Mouse (Mus musculus): ENCODE results near the gene Cwc27. TPM values are rescaled to one million over a fixed set of nuclear protein-coding genes. Genes with fewer than 3 reads are reported as not detected.
A peak's percentile ranks its signal among the peaks of the same experiment; 100 is the strongest.

Gene Cwc27
- polyA plus RNA-seq, 1 experiment from 2014 or later, result 26.2 TPM

DNA sequence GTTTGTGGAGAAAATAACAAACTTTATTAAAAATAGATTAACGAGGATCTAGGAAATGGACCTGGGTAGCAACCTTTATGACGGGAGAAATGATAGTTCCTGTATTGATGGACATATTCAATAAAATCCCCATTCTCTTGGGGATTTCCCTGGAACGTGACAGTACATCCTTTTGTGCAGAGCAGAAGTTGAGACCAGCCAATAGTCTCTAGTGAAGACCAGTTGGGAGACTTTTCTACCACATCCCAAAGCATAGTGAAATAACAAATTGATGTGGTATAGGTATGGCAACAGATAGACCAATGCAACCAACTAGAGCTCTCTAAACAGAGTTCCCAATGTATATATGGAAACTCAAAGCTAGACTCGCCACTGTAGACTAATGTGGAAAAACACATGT lies 220.7 kb downstream of the Cwc27 start:
- WGBS, result 83% methylated on average over 4 of the region's 4 CpGs
- no peak for ATAC-seq (ENCODE audit: borderline replicate concordance, extremely low read depth, low FRiP score, low TSS enrichment)
- no peaks in the 10 kb centered on the region for H3K9me3 ChIP-seq
- H3K27ac ChIP-seq, result no peak overlapping the region
- H3K4me2 ChIP-seq, result no peak overlapping the region
- H3K27me3 ChIP-seq, result no peaks in the 10 kb centered on the region
- no peak overlapping the region for H3K4me3 ChIP-seq
- H3K4me1 ChIP-seq, result no peaks in the 10 kb centered on the region
- no peaks in the 10 kb centered on the region for H3K36me3 ChIP-seq
- no peak overlapping the region for H3K9ac ChIP-seq

DNA sequence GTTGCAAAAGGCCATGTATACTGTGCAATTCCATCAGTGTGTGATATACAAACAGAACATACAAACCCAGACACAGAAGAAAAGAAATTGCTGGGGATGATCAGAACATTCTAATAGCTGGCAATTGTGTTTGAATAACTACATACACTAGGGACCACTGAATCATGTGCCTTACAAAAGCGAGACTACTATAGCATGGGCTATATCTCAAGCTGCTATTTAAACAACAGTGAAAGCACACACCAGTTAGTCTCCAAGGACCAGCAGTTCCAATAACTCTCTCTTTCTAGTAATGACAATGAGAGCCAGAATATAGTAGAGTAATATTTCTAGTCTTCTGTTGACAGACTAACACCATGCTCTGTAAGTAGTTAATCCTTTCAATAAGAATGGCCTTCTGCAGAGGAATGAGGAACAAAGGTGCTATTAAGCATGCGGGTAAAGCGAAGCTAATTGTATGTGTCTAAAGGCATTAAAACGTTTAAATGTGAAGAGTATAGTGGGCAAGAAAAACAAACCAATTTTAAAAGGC lies 222.1 kb downstream of the Cwc27 start:
- Histone ChIP-seq H3K4me2 (no peak overlapping the region), H3K27me3 (no peaks in the 10 kb centered on the region), H3K4me3 (no peak overlapping the region), H3K9ac (no peak overlapping the region), H3K36me3 (no peaks in the 10 kb centered on the region), H3K9me3 (no peaks in the 10 kb centered on the region), H3K4me1 (peaks cover 6% of the 10 kb centered on the region), H3K27ac (no peak overlapping the region)
- WGBS, result 79% methylated on average over 4 of the region's 4 CpGs
- no peak for ATAC-seq (ENCODE audit: borderline replicate concordance, extremely low read depth, low FRiP score, low TSS enrichment)

DNA sequence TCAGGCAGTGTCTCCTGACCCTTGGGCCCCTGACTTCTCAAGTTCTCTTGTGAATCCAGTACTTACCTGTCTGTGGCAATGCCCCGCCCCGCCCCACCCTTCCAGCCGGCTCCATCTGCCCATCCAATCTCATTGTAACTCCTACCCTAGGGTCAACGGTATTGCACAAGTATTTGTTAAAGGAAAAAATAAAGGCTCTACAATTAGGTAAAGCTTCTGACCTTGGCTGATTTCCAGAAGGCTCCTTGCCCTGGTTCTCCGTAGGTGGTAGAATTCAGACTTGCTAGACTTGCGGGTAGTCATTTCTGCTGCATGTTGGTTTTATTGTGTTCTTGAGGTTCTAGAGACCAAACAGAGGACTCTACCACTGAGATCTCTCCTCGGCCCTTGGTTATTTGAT lies 226.0 kb downstream of the Cwc27 start:
- WGBS, result 74% methylated on average over 7 of the region's 7 CpGs
- Histone ChIP-seq H3K4me3 (no peak overlapping the region), H3K4me2 (no peak overlapping the region), H3K27me3 (no peaks in the 10 kb centered on the region), H3K9me3 (no peaks in the 10 kb centered on the region), H3K9ac (no peak overlapping the region), H3K4me1 (peaks cover 7% of the 10 kb centered on the region), H3K36me3 (no peaks in the 10 kb centered on the region), H3K27ac (0 out of 2 replicates have a peak overlapping the region, but pooled peaks have one; percentile 47)
- ATAC-seq (ENCODE audit: borderline replicate concordance, extremely low read depth, low FRiP score, low TSS enrichment), result no peak; the same call in 1 of the 2 replicates

DNA sequence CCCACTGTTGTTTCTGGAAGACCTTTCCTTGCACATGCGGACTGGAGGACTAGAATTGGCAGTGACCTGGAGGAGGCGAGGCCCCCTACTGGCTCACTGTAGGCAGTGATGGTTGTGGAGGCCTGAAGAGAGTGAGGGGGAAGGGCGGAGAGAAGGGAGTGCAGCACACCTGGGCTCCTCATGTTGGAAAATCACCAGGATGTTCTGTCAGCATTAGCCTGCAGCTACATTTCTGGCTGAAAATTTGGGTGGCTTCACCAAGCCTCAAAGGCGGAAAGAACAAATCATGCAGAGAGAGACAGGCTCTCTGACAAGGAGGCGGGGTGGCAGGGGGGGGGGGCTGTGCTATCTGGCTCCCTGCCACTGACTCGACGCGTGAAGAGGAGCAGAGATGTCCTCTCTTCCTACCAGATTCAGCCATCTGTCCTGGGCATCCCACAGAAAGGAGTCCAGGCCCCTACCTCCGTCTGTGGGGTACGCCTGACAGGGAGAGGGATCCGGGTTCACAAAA lies 226.8 kb downstream of the Cwc27 start:
- Histone ChIP-seq H3K27me3 (no peaks in the 10 kb centered on the region), H3K9ac (no peak overlapping the region; the same call in 1 of the 2 replicates), H3K36me3 (no peaks in the 10 kb centered on the region), H3K27ac (peak overlapping the region; percentile 47; the same call in 1 of the 2 replicates), H3K4me3 (no peak overlapping the region), H3K4me1 (peaks cover 7% of the 10 kb centered on the region), H3K9me3 (no peaks in the 10 kb centered on the region), H3K4me2 (peak overlapping the region; percentile 35)
- peak; percentile 68; the same call in 1 of the 2 replicates for ATAC-seq (ENCODE audit: borderline replicate concordance, extremely low read depth, low FRiP score, low TSS enrichment)
- 40% methylated on average over 11 of the region's 11 CpGs for WGBS

DNA sequence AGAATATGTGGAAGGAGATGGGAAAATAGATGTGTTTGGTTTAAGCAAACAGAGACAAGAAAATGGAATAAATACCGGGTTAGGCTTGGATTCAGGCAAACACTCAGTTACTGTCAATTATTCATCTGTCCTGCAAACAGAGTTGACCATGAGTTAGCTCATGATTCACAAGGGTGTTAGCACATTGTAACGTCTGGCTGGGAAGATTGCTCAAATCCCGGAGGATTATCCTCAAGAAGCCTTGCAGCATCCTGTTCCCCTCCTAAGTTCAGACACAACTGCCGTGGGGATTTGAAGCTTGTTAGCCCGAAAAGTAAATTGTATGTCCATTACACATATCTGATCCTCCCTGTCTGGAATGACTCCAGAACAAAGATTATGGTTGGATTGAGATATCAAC lies 228.6 kb downstream of the Cwc27 start:
- Histone ChIP-seq H3K27ac (no peak overlapping the region), H3K9ac (no peak overlapping the region), H3K4me1 (peaks cover 7% of the 10 kb centered on the region), H3K9me3 (no peaks in the 10 kb centered on the region), H3K4me3 (no peak overlapping the region), H3K4me2 (no peak overlapping the region), H3K36me3 (no peaks in the 10 kb centered on the region), H3K27me3 (no peaks in the 10 kb centered on the region)
- no peak for ATAC-seq (ENCODE audit: borderline replicate concordance, extremely low read depth, low FRiP score, low TSS enrichment)
- 43% methylated on average over 5 of the region's 5 CpGs for WGBS

Other genes with a start within 250 kb of the Cwc27 start
- 21.9 and 23.0 TPM in 2 replicates for gene Srek1ip1, start 24.7 kb downstream of the Cwc27 start, polyA plus RNA-seq (2015; fragmentation: Nextera tagmentation; extraction: Ambion mirVana)
- gene Shisal2b, start 46.8 kb upstream of the Cwc27 start, polyA plus RNA-seq (2015; fragmentation: Nextera tagmentation; extraction: Ambion mirVana), result 0.16 and 0.32 TPM in 2 replicates
- 1.0 and 1.1 TPM in 2 replicates for gene Rgs7bp, start 237.8 kb upstream of the Cwc27 start, polyA plus RNA-seq (2015; fragmentation: Nextera tagmentation; extraction: Ambion mirVana)